Mouse (Mus musculus): Measurements from ENCODE around the gene Rarb. TPM values are rescaled to one million over a fixed set of nuclear protein-coding genes. Genes with fewer than 3 reads are reported as not detected.

Gene Rarb
- total RNA-seq, 2 experiments from 2014 or later, result 7.3 to 9.6 TPM

DNA sequence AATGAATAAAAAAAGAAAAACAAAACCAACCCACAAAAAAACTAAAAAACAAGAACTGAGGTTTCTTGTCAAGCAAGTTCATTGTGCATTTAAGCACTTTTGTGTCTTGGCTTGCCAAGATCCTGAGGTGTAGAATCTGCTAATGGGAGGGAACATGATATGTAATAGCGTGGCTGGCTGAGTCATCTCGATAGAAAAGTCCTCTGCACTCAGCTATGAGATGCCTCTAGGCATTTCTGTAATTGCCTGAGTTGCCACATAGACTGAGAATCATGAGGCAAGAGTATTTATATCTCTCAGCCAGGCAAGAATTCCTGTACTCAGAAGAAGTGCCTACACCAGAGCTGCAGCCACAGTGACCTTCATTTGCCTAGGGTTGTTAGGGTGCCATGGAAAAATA, 385.8 kb downstream of the Rarb start:
- DNase-seq, result no peak

DNA sequence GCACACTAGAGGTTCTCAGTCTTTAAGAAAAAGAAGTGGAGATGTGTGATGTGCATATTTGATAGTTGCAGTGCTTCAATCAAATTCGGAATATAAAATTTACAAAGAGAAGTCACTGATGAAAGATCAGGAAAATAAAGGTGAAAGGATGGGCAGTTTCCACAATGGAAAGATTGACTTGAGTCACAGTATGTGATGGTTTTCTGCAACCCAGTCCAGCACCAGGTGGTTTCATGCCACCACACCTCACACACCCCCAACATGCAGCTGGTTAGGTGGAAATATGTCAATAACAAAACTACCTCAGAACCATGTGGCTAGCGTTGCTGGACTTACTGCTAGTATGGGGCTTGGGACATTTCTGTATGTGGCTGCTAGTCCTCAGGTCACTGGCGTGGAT, 386.4 kb downstream of the Rarb start:
- no peak for DNase-seq

DNA sequence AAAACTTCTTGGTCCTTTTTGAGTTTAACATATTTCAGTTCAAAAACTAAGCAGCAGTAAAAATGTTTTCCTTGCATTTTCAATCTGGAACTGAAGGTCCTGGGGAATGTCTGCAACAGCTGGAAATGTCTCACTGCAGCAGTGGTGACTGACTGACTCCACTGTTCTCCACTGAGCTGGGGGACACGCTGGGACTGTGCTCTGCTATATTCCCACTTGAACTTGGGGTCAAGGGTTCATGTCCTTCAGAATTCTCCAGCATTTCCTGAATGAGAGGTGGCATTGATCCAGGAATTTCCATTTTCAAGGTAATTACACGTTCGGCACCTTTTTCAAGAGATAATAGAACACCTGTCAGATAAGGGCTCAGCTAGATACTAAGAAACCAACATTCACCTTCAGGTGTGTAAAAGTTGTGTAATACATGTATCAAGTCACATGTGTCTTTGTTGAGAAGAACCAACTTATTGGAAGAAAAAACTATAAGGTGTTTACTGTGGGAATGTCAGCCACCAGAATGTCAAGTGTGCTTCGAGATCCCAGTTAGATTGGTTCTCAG, 386.9 kb downstream of the Rarb start:
- DNase-seq, result no peak

DNA sequence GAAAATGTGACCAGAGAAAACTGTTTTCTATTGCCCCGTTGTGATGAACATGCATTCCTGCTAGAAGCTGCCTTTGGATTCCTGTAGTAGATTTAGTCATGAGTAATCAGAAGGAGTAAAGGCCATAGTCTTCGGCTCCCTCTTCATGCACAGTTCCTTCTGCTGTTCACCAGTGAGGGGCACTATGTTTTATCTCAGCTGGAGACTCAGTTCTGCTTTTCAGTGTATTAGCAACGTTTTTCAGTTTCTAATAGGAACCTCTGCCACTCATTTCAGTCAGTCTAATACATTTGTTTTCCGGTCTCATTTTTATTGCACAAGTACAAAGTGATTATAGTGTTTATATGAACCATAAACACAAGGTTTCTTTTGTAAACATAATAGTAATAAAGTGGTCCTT, 391.4 kb downstream of the Rarb start:
- DNase-seq, result no peak

DNA sequence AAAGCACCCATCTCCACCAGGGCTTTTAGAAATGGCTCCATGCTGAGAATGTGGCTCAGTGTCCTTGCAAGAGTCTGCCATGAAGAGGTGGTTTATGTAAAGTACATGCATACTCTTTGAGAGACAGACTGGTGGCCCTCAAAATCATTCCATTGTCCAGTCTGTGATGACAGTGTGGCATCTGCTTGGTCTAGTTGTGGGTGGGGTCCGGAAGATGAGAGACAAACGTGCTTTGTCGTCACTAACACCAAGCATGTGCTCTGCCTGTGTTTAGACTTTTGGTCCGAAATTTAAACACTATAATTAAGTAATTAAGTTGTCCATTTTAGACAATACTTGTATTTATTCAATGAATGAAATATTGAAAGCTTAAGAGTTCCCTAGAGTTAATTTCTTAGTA, 404.8 kb downstream of the Rarb start:
- DNase-seq, result no peak

GRCm38 (mm10) chr14:16405187-16405586, 413.8 kb downstream of the Rarb start:
- DNase-seq, result no peak

DNA sequence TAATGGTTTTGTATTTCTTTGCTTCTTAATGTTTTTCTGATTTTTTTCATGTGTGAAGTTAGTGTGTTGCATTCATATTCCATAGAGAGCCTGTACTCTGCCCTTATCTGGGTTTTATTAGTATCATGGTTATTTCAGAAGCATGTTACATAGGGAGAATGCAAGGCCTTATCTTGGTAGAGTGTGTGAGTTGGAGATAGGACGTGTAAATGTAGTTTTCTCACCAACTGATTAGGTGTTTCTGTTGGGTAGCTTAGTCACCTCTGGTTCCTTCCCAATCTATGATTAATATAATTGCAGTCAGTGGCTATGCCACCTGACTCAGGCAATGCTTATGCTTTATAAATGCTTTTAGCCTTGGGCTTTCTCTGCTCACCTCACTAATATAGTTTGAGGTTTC, 434.2 kb downstream of the Rarb start:
- DNase-seq, result no peak
